In genomic region chr7:28277615-28278278, GRCm38 (mm10) we compare ENCODE assay signal across 8 mouse cellular contexts. TPM values are rescaled to one million over a fixed set of nuclear protein-coding genes. Genes with fewer than 3 reads are reported as not detected.
A peak's percentile ranks its signal among the peaks of the same experiment; 100 is the strongest.
DNase-seq lines count a peak whose midpoint lies in the region; ATAC-seq lines count a peak whose summit lies in the region.

Eid2b (plus strand) TSS chr7:28277739.

- H3K9ac ChIP-seq in intestine, embryonic 16.5 days (ENCODE audit: low read depth, low read length), result peak within 1 kb of the TSS; percentile 93

- peak within 1 kb of the TSS; percentile 93 for H3K27ac ChIP-seq in embryonic facial prominence, embryonic 10.5 days (replicated peaks)
- H3K27ac ChIP-seq in intestine, embryonic 16.5 days (ENCODE audit: low read length), result peak within 1 kb of the TSS; percentile 70
- H3K27ac ChIP-seq in midbrain, embryonic 10.5 days (replicated peaks), result peak within 1 kb of the TSS; percentile 92

- H3K27me3 ChIP-seq in embryonic facial prominence, embryonic 10.5 days (replicated peaks; ENCODE audit: low read depth, poor library complexity, severe bottlenecking), result no peaks in the 10 kb centered on the region
- no peaks in the 10 kb centered on the region for H3K27me3 ChIP-seq in intestine, embryonic 16.5 days (replicated peaks; ENCODE audit: control insufficient read depth, insufficient read depth, low read length)
- H3K27me3 ChIP-seq in midbrain, embryonic 10.5 days (ENCODE audit: low read depth, poor library complexity, severe bottlenecking), result no peaks in the 10 kb centered on the region

- peak; percentile 97 for DNase-seq in adrenal gland, postnatal 14 days
- DNase-seq in embryonic facial prominence, embryonic 10.5 days (ENCODE audit: low spot score), result peak; percentile 96
- peak; percentile 97 to 98 for DNase-seq in gastrocnemius, postnatal 4 days (ENCODE audit: low spot score in 2 of 2)
- DNase-seq in left cerebral cortex, postnatal 25 days (ENCODE audit: low spot score in 2 of 2), result peak; percentile 96 to 98
- peak; percentile 96 for DNase-seq in midbrain, embryonic 10.5 days (ENCODE audit: low spot score)
- DNase-seq in right cerebral cortex, postnatal 36 days (ENCODE audit: low spot score in 2 of 2), result peak; percentile 89 to 93
- DNase-seq in urinary bladder, postnatal 4 days (ENCODE audit: low spot score in 2 of 2), result peak; percentile 93 to 96

- H3K4me1 ChIP-seq in embryonic facial prominence, embryonic 10.5 days, result peaks cover 11% of the 10 kb centered on the region
- peaks cover 4% of the 10 kb centered on the region; the same call in 1 of the 2 replicates for H3K4me1 ChIP-seq in intestine, embryonic 16.5 days (ENCODE audit: control insufficient read depth, insufficient read depth, low read length)
- H3K4me1 ChIP-seq in midbrain, embryonic 10.5 days, result peaks cover 8% of the 10 kb centered on the region

- peak; percentile 87 for ATAC-seq in intestine, embryonic 16.5 days

- peak within 1 kb of the TSS; percentile 78 for H3K4me3 ChIP-seq in embryonic facial prominence, embryonic 10.5 days
- H3K4me3 ChIP-seq in intestine, embryonic 16.5 days (ENCODE audit: low read length), result peak within 1 kb of the TSS; percentile 79
- peak within 1 kb of the TSS; percentile 68 for H3K4me3 ChIP-seq in midbrain, embryonic 10.5 days

- WGBS in embryonic facial prominence, embryonic 10.5 days, result 4% methylated on average over 68 of the region's 68 CpGs
- WGBS in intestine, embryonic 16.5 days, result 3% methylated on average over 68 of the region's 68 CpGs
- WGBS in midbrain, embryonic 10.5 days, result 4% methylated on average over 68 of the region's 68 CpGs

- H3K36me3 ChIP-seq in embryonic facial prominence, embryonic 10.5 days (replicated peaks), result peaks cover 11% of the 10 kb centered on the region
- no peaks in the 10 kb centered on the region for H3K36me3 ChIP-seq in intestine, embryonic 16.5 days (ENCODE audit: control insufficient read depth, insufficient read depth, low read length)
- H3K36me3 ChIP-seq in midbrain, embryonic 10.5 days, result peaks cover 11% of the 10 kb centered on the region

- peak within 1 kb of the TSS; percentile 79 for H3K4me2 ChIP-seq in intestine, embryonic 16.5 days (ENCODE audit: low read depth, low read length)

- H3K9me3 ChIP-seq in embryonic facial prominence, embryonic 10.5 days, result no peaks in the 10 kb centered on the region
- H3K9me3 ChIP-seq in intestine, embryonic 16.5 days (ENCODE audit: control insufficient read depth, low read length), result no peaks in the 10 kb centered on the region
- no peaks in the 10 kb centered on the region; the same call in 1 of the 2 replicates for H3K9me3 ChIP-seq in midbrain, embryonic 10.5 days (replicated peaks)

- intact Hi-C loops in left cerebral cortex, postnatal 25 days (cut with DNase I), result no loop called here

RNA-seq across cellular contexts. Expression of gene Eid2b, which starts in this region (rescaled TPM):
- 14.2 and 14.3 TPM in 2 replicates for total RNA-seq in adrenal gland, postnatal 14 days (2021)
- 9.3 and 9.7 TPM in 2 replicates for polyA plus RNA-seq in embryonic facial prominence, embryonic 10.5 days (2016; fragmentation: Nextera tagmentation; extraction: Ambion mirVana)
- total RNA-seq in gastrocnemius, postnatal 4 days (2021), result 10 to 100 TPM; 10.7 to 12.0 TPM
- 5.7 and 6.2 TPM in 2 replicates for polyA plus RNA-seq in intestine, embryonic 16.5 days (2015; fragmentation: Nextera tagmentation; extraction: Ambion mirVana)
- 10 to 100 TPM; 32.5 to 34.3 TPM for total RNA-seq in left cerebral cortex, postnatal 25 days (2021)
- polyA plus RNA-seq in midbrain, embryonic 10.5 days (2016; fragmentation: Nextera tagmentation; extraction: Ambion mirVana), result 11.9 and 15.3 TPM in 2 replicates

Comparison
In these comparisons a context has a peak if more than half of its experiments do, and no peak if none do; other contexts are left out.
1. Peak in every context shown above with its lines: DNase-seq, ATAC-seq, H3K4me3 ChIP-seq and H3K27ac ChIP-seq.